8 mouse cellular contexts compared by ENCODE assay signal in the genomic region with DNA sequence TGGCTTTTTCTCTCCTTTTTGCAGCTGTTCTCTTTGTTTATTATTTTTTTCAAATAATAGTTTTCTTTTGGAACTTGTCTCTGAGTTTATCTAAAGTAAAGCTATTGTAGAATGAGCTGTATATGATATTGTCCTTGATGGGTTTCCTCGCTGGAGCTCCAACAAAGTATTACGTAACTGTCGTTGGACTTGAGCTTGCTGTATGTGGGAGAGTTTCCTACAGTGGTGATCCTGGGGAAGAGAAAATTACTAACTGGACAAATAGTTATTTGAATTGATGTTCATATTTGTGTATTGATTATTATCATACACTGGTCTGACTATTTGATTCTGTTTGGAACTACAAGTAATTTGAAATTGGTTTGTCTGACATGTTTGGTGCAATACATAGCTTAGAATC. TPM values are rescaled to one million over a fixed set of nuclear protein-coding genes. Genes with fewer than 3 reads are reported as not detected.
DNase-seq lines count a peak whose midpoint lies in the region; ATAC-seq and TF ChIP-seq lines count a peak whose summit lies in the region.

No protein-coding gene starts in this region.

- no peak for TF ChIP-seq POLR2A in heart, adult 2 months (IDR thresholded peaks at IDR 0.05; ENCODE audit: insufficient read depth, low read depth, low read length)

- DNase-seq in heart, adult 2 months: no peak
- DNase-seq in heart, postnatal 10 days: no peak
- DNase-seq in testis, postnatal 10 days (ENCODE audit: low spot score): no peak
- no peak for DNase-seq in spleen, postnatal 14 days (ENCODE audit: low spot score in 2 of 2)
- DNase-seq in frontal cortex, adult 2 months (ENCODE audit: extremely low spot score in 1 of 2, low spot score in 1 of 2): no peak

- intact Hi-C loops in heart, adult 2 months (cut with DNase I): loop anchor here (5.0 to 10.0 kb wide), 2 partner anchors 40 to 262 kb away; a partner anchor contains a TSS
- intact Hi-C loops in heart, postnatal 10 days (cut with DNase I): loop anchor here (5.0 kb wide), 2 partner anchors 40 to 260 kb away; no protein-coding TSS in a partner anchor

- 4% methylated on average over 3 of the region's 3 CpGs for WGBS in heart, adult 2 months
- 5% methylated on average over 3 of the region's 3 CpGs for WGBS in heart, embryonic 15.5 days
- 7% methylated on average over 3 of the region's 3 CpGs for WGBS in liver, embryonic 16.5 days (ENCODE audit: insufficient replicate concordance)

- no peaks in the 10 kb centered on the region for H3K27me3 ChIP-seq in heart, adult 2 months (ENCODE audit: control insufficient read depth, insufficient read depth, low read length)
- no peaks in the 10 kb centered on the region for H3K27me3 ChIP-seq in E14TG2a.4 (ENCODE audit: insufficient read depth, low read length)
- no peaks in the 10 kb centered on the region for H3K27me3 ChIP-seq in heart, embryonic 15.5 days
- no peaks in the 10 kb centered on the region for H3K27me3 ChIP-seq in liver, embryonic 16.5 days (ENCODE audit: control insufficient read depth, insufficient read depth, low read depth, low read length)

- peak overlapping the region; percentile 95 for H3K4me2 ChIP-seq in heart, embryonic 15.5 days
- peak overlapping the region; percentile 88 for H3K4me2 ChIP-seq in liver, embryonic 16.5 days (ENCODE audit: low read depth, low read length)

- TF ChIP-seq EP300 in heart, adult 2 months (IDR thresholded peaks at IDR 0.05; ENCODE audit: insufficient read depth, low read depth, low read length): no peak

- no peaks in the 10 kb centered on the region for H3K9me3 ChIP-seq in E14TG2a.4 (ENCODE audit: low read length)
- H3K9me3 ChIP-seq in heart, embryonic 15.5 days (replicated peaks): no peaks in the 10 kb centered on the region
- no peaks in the 10 kb centered on the region for H3K9me3 ChIP-seq in liver, embryonic 16.5 days (replicated peaks; ENCODE audit: control insufficient read depth, low read length)

- no peak for TF ChIP-seq CTCF in heart, adult 2 months (IDR thresholded peaks at IDR 0.05)
- no peak for TF ChIP-seq CTCF in E14TG2a.4 (conservative IDR thresholded peaks at IDR 0.05; ENCODE audit: low read length)

- no peak overlapping the region for H3K9ac ChIP-seq in heart, adult 2 months (ENCODE audit: low read depth, low read length)
- peak overlapping the region; percentile 91 for H3K9ac ChIP-seq in heart, embryonic 15.5 days
- H3K9ac ChIP-seq in liver, embryonic 16.5 days (ENCODE audit: low read depth, low read length): peak overlapping the region; percentile 89; the same call in 1 of the 2 replicates

- H3K36me3 ChIP-seq in heart, adult 2 months (ENCODE audit: control insufficient read depth, insufficient read depth, low read length): peaks cover 39% of the 10 kb centered on the region
- H3K36me3 ChIP-seq in E14TG2a.4 (ENCODE audit: insufficient read depth, low read length): peaks cover 49% of the 10 kb centered on the region
- peaks cover 12% of the 10 kb centered on the region; the same call in 1 of the 2 replicates for H3K36me3 ChIP-seq in heart, embryonic 15.5 days
- peaks cover 7% of the 10 kb centered on the region for H3K36me3 ChIP-seq in liver, embryonic 16.5 days (ENCODE audit: control insufficient read depth, insufficient read depth)

- peak overlapping the region; percentile 95 for H3K27ac ChIP-seq in heart, adult 2 months
- H3K27ac ChIP-seq in heart, embryonic 15.5 days: no peak overlapping the region
- no peak overlapping the region for H3K27ac ChIP-seq in liver, embryonic 16.5 days (ENCODE audit: low read length)

- peak overlapping the region; percentile 86 for H3K4me3 ChIP-seq in heart, adult 2 months
- H3K4me3 ChIP-seq in E14TG2a.4 (replicated peaks; ENCODE audit: low read length): peak overlapping the region; percentile 95
- peak overlapping the region; percentile 91 for H3K4me3 ChIP-seq in heart, embryonic 15.5 days
- peak overlapping the region; percentile 91 for H3K4me3 ChIP-seq in liver, embryonic 16.5 days (ENCODE audit: low read depth, low read length)

- peaks cover 13% of the 10 kb centered on the region for H3K4me1 ChIP-seq in heart, adult 2 months (ENCODE audit: control insufficient read depth, insufficient read depth, low read length)
- peaks cover 71% of the 10 kb centered on the region for H3K4me1 ChIP-seq in E14TG2a.4 (replicated peaks; ENCODE audit: low read depth, low read length)
- H3K4me1 ChIP-seq in heart, embryonic 15.5 days (replicated peaks): peaks cover 39% of the 10 kb centered on the region
- H3K4me1 ChIP-seq in liver, embryonic 16.5 days (ENCODE audit: control insufficient read depth, low read depth, low read length): peaks cover 31% of the 10 kb centered on the region

- peaks cover 5% of the 10 kb centered on the region for H3K79me2 ChIP-seq in heart, adult 2 months (replicated peaks; ENCODE audit: control insufficient read depth, insufficient read depth, low read length)

- ATAC-seq in heart, embryonic 15.5 days (replicated peaks; ENCODE audit: insufficient number of reproducible peaks, insufficient read depth, low FRiP score, low read depth): no peak
- ATAC-seq in liver, embryonic 16.5 days (ENCODE audit: low read depth): no peak

RNA-seq across cellular contexts. Expression of a gene that starts 1.8 kb away (rescaled TPM):
- 10 to 100 TPM; 35.1 to 37.0 TPM for total RNA-seq in heart, adult 2 months (2021)
- polyA plus RNA-seq in heart, adult 2 months (2012; rRNA removed): 30.5 and 61.6 TPM in 2 replicates
- 10 to 100 TPM; 72.2 to 81.4 TPM for total RNA-seq in heart, postnatal 10 days (2021)
- polyA plus RNA-seq in heart, embryonic 15.5 days (2015; fragmentation: Nextera tagmentation; extraction: Ambion mirVana): 16.7 and 19.7 TPM in 2 replicates
- polyA plus RNA-seq in liver, embryonic 16.5 days (2015; fragmentation: Nextera tagmentation; extraction: Ambion mirVana): 5.8 and 6.0 TPM in 2 replicates
- 99.9 and 107 TPM in 2 replicates for polyA plus RNA-seq in frontal cortex, adult 2 months (2012; rRNA removed)

RNA-seq across cellular contexts. Expression of a gene that starts 14.6 kb away (rescaled TPM):
- total RNA-seq in heart, adult 2 months (2021): 1 to 10 TPM; 1.6 to 2.3 TPM
- 2.0 and 3.4 TPM in 2 replicates for polyA plus RNA-seq in heart, adult 2 months (2012; rRNA removed)
- 1 to 10 TPM; 1.7 to 1.8 TPM for total RNA-seq in heart, postnatal 10 days (2021)
- polyA plus RNA-seq in heart, embryonic 15.5 days (2015; fragmentation: Nextera tagmentation; extraction: Ambion mirVana): 0.74 and 1.1 TPM in 2 replicates
- 26.5 and 33.0 TPM in 2 replicates for polyA plus RNA-seq in liver, embryonic 16.5 days (2015; fragmentation: Nextera tagmentation; extraction: Ambion mirVana)
- 3.2 and 3.3 TPM in 2 replicates for polyA plus RNA-seq in frontal cortex, adult 2 months (2012; rRNA removed)

RNA-seq across cellular contexts. Expression of a gene that starts 27.0 kb away (rescaled TPM):
- 10 to 100 TPM; 10.8 to 12.1 TPM for total RNA-seq in heart, adult 2 months (2021)
- polyA plus RNA-seq in heart, adult 2 months (2012; rRNA removed): 17.4 and 18.9 TPM in 2 replicates
- total RNA-seq in heart, postnatal 10 days (2021): 10 to 100 TPM; 15.4 to 19.5 TPM
- polyA plus RNA-seq in heart, embryonic 15.5 days (2015; fragmentation: Nextera tagmentation; extraction: Ambion mirVana): 23.1 and 33.6 TPM in 2 replicates
- polyA plus RNA-seq in liver, embryonic 16.5 days (2015; fragmentation: Nextera tagmentation; extraction: Ambion mirVana): 9.7 and 11.5 TPM in 2 replicates
- polyA plus RNA-seq in frontal cortex, adult 2 months (2012; rRNA removed): 32.0 and 35.1 TPM in 2 replicates

RNA-seq across cellular contexts. Expression of a gene that starts 30.4 kb away (rescaled TPM):
- 100 to 1,000 TPM; 182 to 219 TPM for total RNA-seq in heart, adult 2 months (2021)
- polyA plus RNA-seq in heart, adult 2 months (2012; rRNA removed): 251 and 268 TPM in 2 replicates
- 100 to 1,000 TPM; 112 to 132 TPM for total RNA-seq in heart, postnatal 10 days (2021)
- 46.7 and 52.9 TPM in 2 replicates for polyA plus RNA-seq in heart, embryonic 15.5 days (2015; fragmentation: Nextera tagmentation; extraction: Ambion mirVana)
- polyA plus RNA-seq in liver, embryonic 16.5 days (2015; fragmentation: Nextera tagmentation; extraction: Ambion mirVana): 19.7 and 21.2 TPM in 2 replicates
- 65.8 and 66.8 TPM in 2 replicates for polyA plus RNA-seq in frontal cortex, adult 2 months (2012; rRNA removed)

RNA-seq across cellular contexts. Expression of a gene that starts 49.9 kb away (rescaled TPM):
- under 1 TPM; 0.39 to 0.47 TPM for total RNA-seq in heart, adult 2 months (2021)
- polyA plus RNA-seq in heart, adult 2 months (2012; rRNA removed): 1.1 and 1.9 TPM in 2 replicates
- under 1 TPM; 0.72 to 0.79 TPM for total RNA-seq in heart, postnatal 10 days (2021)
- 0.04 and 0.08 TPM in 2 replicates for polyA plus RNA-seq in heart, embryonic 15.5 days (2015; fragmentation: Nextera tagmentation; extraction: Ambion mirVana)
- polyA plus RNA-seq in liver, embryonic 16.5 days (2015; fragmentation: Nextera tagmentation; extraction: Ambion mirVana): 0.04 and 0.05 TPM in 2 replicates
- polyA plus RNA-seq in frontal cortex, adult 2 months (2012; rRNA removed): 0.67 and 1.2 TPM in 2 replicates
